Mouse (Mus musculus) embryonic fibroblast, embryonic 13.5 days (primary cell): ENCODE results near the gene Hist2h2ac.

ENCODE experiments used
- CTCF ChIP-seq: IDR thresholded peaks from 2 replicates; pipeline ENCODE4 v1.5.1; 2011; ENCODE audit warnings: mild to moderate bottlenecking, control low read depth, low read length, moderate library complexity, borderline replicate concordance; ENCODE audit not compliant: insufficient read depth
- POLR2A ChIP-seq: IDR thresholded peaks from 2 replicates; pipeline ENCODE4 v1.6.1; 2011; ENCODE audit warnings: low read depth, mild to moderate bottlenecking, control low read depth, low read length, moderate library complexity

DNA sequence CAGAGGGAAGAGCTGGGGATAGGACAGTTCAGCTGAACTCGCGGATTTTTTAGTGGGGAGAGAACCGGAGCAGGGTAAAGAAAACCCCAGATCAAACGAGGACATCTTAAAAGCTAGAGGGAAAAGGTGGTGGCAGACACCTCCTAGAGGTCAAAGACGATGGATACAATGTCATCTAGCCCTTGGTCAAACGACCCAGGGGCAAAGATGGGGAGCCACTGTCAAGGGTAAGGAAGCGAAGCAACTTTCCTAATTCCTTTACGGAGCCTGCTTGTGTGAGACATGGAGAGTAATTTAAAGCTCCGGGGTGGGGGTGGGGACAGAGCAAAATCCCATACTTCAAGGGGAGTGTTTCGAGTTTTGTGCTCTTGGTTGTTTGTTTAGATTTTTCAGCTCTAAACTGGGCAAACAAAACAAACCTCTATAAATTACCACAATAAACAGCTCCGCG, 1.5 kb downstream of the Hist2h2ac start:
- TF ChIP-seq CTCF, result no peak
- peak; percentile 49; the same call in 1 of the 2 replicates for TF ChIP-seq POLR2A
